Mouse (Mus musculus) layer of hippocampus, adult 6 months (tissue): ENCODE measurements around the gene Zfp970. TPM values are rescaled to one million over a fixed set of nuclear protein-coding genes. Genes with fewer than 3 reads are reported as not detected.

ENCODE experiments used
- long read RNA-seq, 2 experiments: library from polyadenylated mRNA; unstranded; transcript quantifications; one replicate each; pipeline ENCODE4 v2.0.0; 2019 to 2020
- polyA plus RNA-seq: library from polyadenylated mRNA; unstranded; fragments of <200 nt; fragmentation: Nextera tagmentation; gene quantifications from 2 replicates; pipeline ENCODE4 v1.2.3, GENCODE M21; 2021

The Zfp970 gene
- 5.6 and 8.9 TPM in 2 replicates for polyA plus RNA-seq
- long read RNA-seq, experiment 1, transcript Zfp970-201 (4 exons, 794 nt) = major isoform, 9 of 22 reads
- long read RNA-seq, experiment 1, partial matches to known transcripts = 5 of 22 reads
- long read RNA-seq, experiment 1, other reads (novel, unspliced or antisense) = 8 of 22 reads
- long read RNA-seq, experiment 2, transcript Zfp970-202 (4 exons, 1,569 nt) = minor isoform, 6 of 65 reads
- long read RNA-seq, experiment 2, transcript Zfp970-201 (4 exons, 794 nt) = major isoform, 31 of 65 reads
- long read RNA-seq, experiment 2, partial matches to known transcripts = 10 of 65 reads
- long read RNA-seq, experiment 2, other reads (novel, unspliced or antisense) = 18 of 65 reads

DNA sequence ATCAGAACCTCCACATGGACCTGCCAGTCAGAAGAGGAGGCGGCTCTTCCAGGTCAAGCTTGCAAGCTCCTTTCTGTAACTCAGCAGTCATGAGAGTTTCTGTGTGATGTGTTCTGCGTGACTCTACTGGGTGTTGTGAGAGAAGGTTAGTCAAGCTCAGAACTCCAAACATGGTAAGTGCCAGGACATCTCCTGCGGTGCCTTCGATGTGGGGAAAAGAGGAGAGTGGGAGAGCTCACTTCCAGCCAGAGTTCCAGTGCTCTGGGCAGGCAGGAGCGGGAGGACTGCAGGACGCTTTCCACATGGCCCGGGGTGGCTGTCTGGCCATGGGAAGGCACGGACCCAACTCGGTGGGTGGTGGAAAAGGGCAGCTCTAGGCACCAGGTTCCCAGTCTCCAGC is at the start of gene Zfp970:
Zfp970 (plus strand) TSS at position 58 of the 400 bp plus-strand sequence.

GRCm38 (mm10) chr2:177498067-177498466 is 33.5 kb downstream of the Zfp970 start, which contains the start of gene Gm14403:
Gene Gm14403 (plus strand): TSS chr2:177498215.

Other genes with a start within 250 kb of the Zfp970 start
- gene Gm14409, start 197.7 kb upstream of the Zfp970 start, polyA plus RNA-seq = not detected in 2 replicates
- gene Gm14412, start 140.4 kb upstream of the Zfp970 start, polyA plus RNA-seq = 0.40 and 0.44 TPM in 2 replicates
- 10.4 and 11.9 TPM in 2 replicates for gene Gm14418, start 66.4 kb upstream of the Zfp970 start, polyA plus RNA-seq
- gene Gm14403, start 33.5 kb downstream of the Zfp970 start, polyA plus RNA-seq = 5.3 and 6.8 TPM in 2 replicates
- gene Gm14406, start 113.5 kb downstream of the Zfp970 start, polyA plus RNA-seq = not detected in 2 replicates